Mouse (Mus musculus) cerebellum, adult 2 months (tissue): ENCODE measurements around the gene Myo1b.

Source experiments
- CTCF ChIP-seq: fragments of 200-500 bp; IDR thresholded peaks from 2 replicates; pipeline ENCODE4 v1.5.1; 2011; ENCODE audit warnings: low read depth, mild to moderate bottlenecking, control low read depth, low read length, moderate library complexity, borderline replicate concordance; ENCODE audit not compliant: insufficient read depth
- POLR2A ChIP-seq: fragments of 200-500 bp; IDR thresholded peaks from 2 replicates; pipeline ENCODE4 v1.6.1; 2011; ENCODE audit warnings: low read length, control low read depth, borderline replicate concordance; ENCODE audit not compliant: insufficient read depth

DNA sequence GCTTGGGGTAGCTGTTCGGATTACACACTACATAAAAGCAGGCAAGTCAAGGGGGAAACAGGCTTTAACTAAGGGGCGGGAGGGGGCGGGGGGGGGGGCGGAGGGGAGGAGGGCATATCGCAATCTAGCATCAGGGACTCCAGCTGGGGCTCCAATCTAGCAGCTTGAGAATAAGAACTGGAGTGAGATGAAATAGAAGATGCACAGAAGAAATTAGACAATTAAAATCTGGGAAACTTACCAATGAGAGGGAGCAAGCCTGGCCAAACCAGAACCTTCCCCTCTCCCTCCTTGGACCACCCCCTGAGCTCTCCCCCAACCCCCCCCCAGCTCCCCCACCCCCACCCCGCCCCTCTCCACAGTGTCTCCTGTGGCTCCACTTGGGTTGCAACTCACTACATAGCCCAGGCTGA, 18.7 kb downstream of the Myo1b start:
- TF ChIP-seq POLR2A (no peak), CTCF (no peak)
